ENCODE assay signal across 8 mouse cellular contexts in the genomic region with DNA sequence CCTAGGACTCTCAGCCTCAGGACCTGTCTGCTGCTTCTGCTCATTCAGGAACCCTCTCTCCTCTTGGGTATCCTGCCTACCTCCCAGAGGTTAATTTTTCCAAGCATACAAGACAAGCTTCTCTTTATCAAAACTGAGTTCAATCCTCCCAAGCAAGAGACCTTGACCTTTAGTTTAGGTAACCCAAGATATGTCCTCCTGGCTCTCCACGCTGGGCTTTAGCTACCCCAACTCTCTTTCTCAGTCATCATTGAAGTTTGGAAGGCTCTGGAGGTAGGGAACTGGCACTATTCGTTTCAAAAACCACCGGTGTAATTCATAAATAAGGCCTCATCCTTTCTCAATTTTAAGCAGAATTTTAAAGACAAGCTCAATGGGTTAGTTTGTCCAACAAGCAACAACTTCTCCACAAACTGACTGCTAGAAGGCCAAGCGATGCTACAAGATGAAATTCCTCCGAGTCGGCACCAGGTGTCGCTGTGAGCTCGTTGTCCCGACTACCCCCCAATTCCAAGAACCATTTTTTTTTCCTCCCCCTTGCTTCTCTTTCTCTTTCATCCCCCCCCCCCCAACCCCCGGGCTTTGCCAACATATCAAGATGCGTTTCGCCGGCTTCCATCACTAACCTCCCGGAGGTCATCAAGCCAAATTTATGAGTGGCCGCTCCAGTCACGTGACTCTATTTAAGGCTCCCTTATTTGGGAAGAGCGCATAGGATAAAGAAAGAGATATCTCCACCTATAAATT. TPM values are rescaled to one million over a fixed set of nuclear protein-coding genes. Genes with fewer than 3 reads are reported as not detected.
A peak's percentile ranks its signal among the peaks of the same experiment; 100 is the strongest.
DNase-seq lines count a peak whose midpoint lies in the region; ATAC-seq and TF ChIP-seq lines count a peak whose summit lies in the region.

No protein-coding gene starts in this region.

- peak; percentile 50 for DNase-seq in gastrocnemius, adult 18-20 months (ENCODE audit: low spot score)
- no peak for DNase-seq in gastrocnemius, postnatal 14 days
- DNase-seq in hindbrain, embryonic 10.5 days (ENCODE audit: low spot score) = peak; percentile 54
- DNase-seq in naive thymus-derived CD4-positive, alpha-beta T cell, adult 2 months (ENCODE audit: low read depth) = peak; percentile 42
- no peak for DNase-seq in frontal cortex, postnatal 25 days (ENCODE audit: low spot score in 2 of 2)

- ATAC-seq in common myeloid progenitor, adult 5-6 weeks (replicated peaks; ENCODE audit: low read depth, poor library complexity, severe bottlenecking) = peak; percentile 61
- no peak for ATAC-seq in limb, embryonic 15.5 days (ENCODE audit: insufficient number of reproducible peaks, low FRiP score, low TSS enrichment, low read depth)

- intact Hi-C loops in gastrocnemius, postnatal 14 days (cut with DNase I; ENCODE audit: low total_unique reads) = loop anchor here (5.0 kb wide), 1 partner anchor 154 kb away; a partner anchor contains a TSS

- H3K4me3 ChIP-seq in ES-Bruce4 (ENCODE audit: low read depth, low read length) = peak overlapping the region; percentile 34; the same call in 1 of the 2 replicates
- no peak overlapping the region for H3K4me3 ChIP-seq in hindbrain, embryonic 10.5 days
- H3K4me3 ChIP-seq in limb, embryonic 15.5 days = peak overlapping the region; percentile 36

- H3K9me3 ChIP-seq in ES-Bruce4 (replicated peaks; ENCODE audit: control insufficient read depth, insufficient read depth, low read length, poor library complexity, severe bottlenecking) = no peaks in the 10 kb centered on the region
- no peaks in the 10 kb centered on the region for H3K9me3 ChIP-seq in hindbrain, embryonic 10.5 days
- H3K9me3 ChIP-seq in limb, embryonic 15.5 days = no peaks in the 10 kb centered on the region

- WGBS in hindbrain, embryonic 10.5 days = 3% methylated on average over 17 of the region's 17 CpGs
- 5% methylated on average over 17 of the region's 17 CpGs for WGBS in limb, embryonic 15.5 days

- no peaks in the 10 kb centered on the region for H3K36me3 ChIP-seq in ES-Bruce4 (ENCODE audit: control insufficient read depth, insufficient read depth, low read length, poor library complexity, severe bottlenecking)
- H3K36me3 ChIP-seq in hindbrain, embryonic 10.5 days = no peaks in the 10 kb centered on the region
- no peaks in the 10 kb centered on the region for H3K36me3 ChIP-seq in limb, embryonic 15.5 days

- TF ChIP-seq POLR2A in ES-Bruce4 (IDR thresholded peaks at IDR 0.05; ENCODE audit: insufficient read depth, low read length) = no peak

- peak overlapping the region; percentile 69 for H3K4me2 ChIP-seq in limb, embryonic 15.5 days

- no peak overlapping the region for H3K27ac ChIP-seq in ES-Bruce4 (ENCODE audit: insufficient read depth, low read length)
- no peak overlapping the region for H3K27ac ChIP-seq in hindbrain, embryonic 10.5 days
- no peak overlapping the region for H3K27ac ChIP-seq in limb, embryonic 15.5 days

- TF ChIP-seq CTCF in ES-Bruce4 (IDR thresholded peaks at IDR 0.05; ENCODE audit: low read depth, low read length) = peak; percentile 85

- TF ChIP-seq EP300 in ES-Bruce4 (IDR thresholded peaks at IDR 0.05; ENCODE audit: insufficient read depth, low read depth, low read length) = no peak

- H3K4me1 ChIP-seq in ES-Bruce4 (ENCODE audit: control insufficient read depth, insufficient read depth, low read length) = peaks cover 8% of the 10 kb centered on the region
- H3K4me1 ChIP-seq in hindbrain, embryonic 10.5 days (replicated peaks) = peaks cover 5% of the 10 kb centered on the region; the same call in 1 of the 2 replicates
- peaks cover 50% of the 10 kb centered on the region for H3K4me1 ChIP-seq in limb, embryonic 15.5 days

- H3K27me3 ChIP-seq in ES-Bruce4 (ENCODE audit: control insufficient read depth, insufficient read depth, low read length, poor library complexity, severe bottlenecking) = peaks cover 68% of the 10 kb centered on the region
- H3K27me3 ChIP-seq in hindbrain, embryonic 10.5 days (ENCODE audit: insufficient read depth, poor library complexity, severe bottlenecking) = peaks cover 100% of the 10 kb centered on the region
- H3K27me3 ChIP-seq in limb, embryonic 15.5 days = peaks cover 97% of the 10 kb centered on the region

- peak overlapping the region; percentile 36; the same call in 1 of the 2 replicates for H3K9ac ChIP-seq in ES-Bruce4 (ENCODE audit: low read depth, poor library complexity, severe bottlenecking)
- no peak overlapping the region for H3K9ac ChIP-seq in limb, embryonic 15.5 days

RNA-seq across cellular contexts. Expression of a gene that starts 5.3 kb away (rescaled TPM):
- 1 to 10 TPM; 3.8 to 5.3 TPM for total RNA-seq in gastrocnemius, adult 18-20 months (2021)
- total RNA-seq in gastrocnemius, postnatal 14 days (2021) = 1 to 10 TPM; 3.8 to 5.0 TPM
- 0.56 and 0.99 TPM in 2 replicates for polyA plus RNA-seq in ES-Bruce4 (2011; ENCODE audit: insufficient read depth, insufficient read length, low read depth, missing spikeins)
- not detected in 2 replicates for total RNA-seq in common myeloid progenitor, adult 5-6 weeks (2017)
- 1.5 and 29.6 TPM in 2 replicates for polyA plus RNA-seq in hindbrain, embryonic 10.5 days (2016; fragmentation: Nextera tagmentation; extraction: Ambion mirVana)
- 1.7 and 2.7 TPM in 2 replicates for polyA plus RNA-seq in limb, embryonic 15.5 days (2015; fragmentation: Nextera tagmentation; extraction: Ambion mirVana)

RNA-seq across cellular contexts. Expression of a gene that starts 15.4 kb away (rescaled TPM):
- total RNA-seq in gastrocnemius, adult 18-20 months (2021) = 1 to 10 TPM; 5.3 to 5.8 TPM
- total RNA-seq in gastrocnemius, postnatal 14 days (2021) = 1 to 10 TPM; 5.2 to 5.9 TPM
- polyA plus RNA-seq in ES-Bruce4 (2011; ENCODE audit: insufficient read depth, insufficient read length, low read depth, missing spikeins) = 1.3 TPM in 1 of 2 replicates, not detected in the other
- not detected in 2 replicates for total RNA-seq in common myeloid progenitor, adult 5-6 weeks (2017)
- polyA plus RNA-seq in hindbrain, embryonic 10.5 days (2016; fragmentation: Nextera tagmentation; extraction: Ambion mirVana) = not detected in 2 replicates
- 1.7 and 2.3 TPM in 2 replicates for polyA plus RNA-seq in limb, embryonic 15.5 days (2015; fragmentation: Nextera tagmentation; extraction: Ambion mirVana)

RNA-seq across cellular contexts. Expression of a gene that starts 23.0 kb away (rescaled TPM):
- 1 to 10 TPM; 1.3 to 1.9 TPM for total RNA-seq in gastrocnemius, adult 18-20 months (2021)
- 1 to 10 TPM; 1.1 to 1.2 TPM for total RNA-seq in gastrocnemius, postnatal 14 days (2021)
- 0.40 and 0.45 TPM in 2 replicates for polyA plus RNA-seq in ES-Bruce4 (2011; ENCODE audit: insufficient read depth, insufficient read length, low read depth, missing spikeins)
- total RNA-seq in common myeloid progenitor, adult 5-6 weeks (2017) = not detected in 2 replicates
- not detected in 2 replicates for polyA plus RNA-seq in hindbrain, embryonic 10.5 days (2016; fragmentation: Nextera tagmentation; extraction: Ambion mirVana)
- 1.5 and 3.0 TPM in 2 replicates for polyA plus RNA-seq in limb, embryonic 15.5 days (2015; fragmentation: Nextera tagmentation; extraction: Ambion mirVana)

RNA-seq across cellular contexts. Expression of a gene that starts 37.2 kb away (rescaled TPM):
- 1 to 10 TPM; 6.8 to 7.4 TPM for total RNA-seq in gastrocnemius, adult 18-20 months (2021)
- 1 to 10 TPM; 5.7 to 5.8 TPM for total RNA-seq in gastrocnemius, postnatal 14 days (2021)
- not detected in 2 replicates for polyA plus RNA-seq in ES-Bruce4 (2011; ENCODE audit: insufficient read depth, insufficient read length, low read depth, missing spikeins)
- not detected in 2 replicates for total RNA-seq in common myeloid progenitor, adult 5-6 weeks (2017)
- not detected in 2 replicates for polyA plus RNA-seq in hindbrain, embryonic 10.5 days (2016; fragmentation: Nextera tagmentation; extraction: Ambion mirVana)
- 0.93 and 1.3 TPM in 2 replicates for polyA plus RNA-seq in limb, embryonic 15.5 days (2015; fragmentation: Nextera tagmentation; extraction: Ambion mirVana)

RNA-seq across cellular contexts. Expression of a gene that starts 46.2 kb away (rescaled TPM):
- 1 to 10 TPM; 1.5 to 2.1 TPM for total RNA-seq in gastrocnemius, adult 18-20 months (2021)
- 1 to 10 TPM; 1.4 to 1.8 TPM for total RNA-seq in gastrocnemius, postnatal 14 days (2021)
- polyA plus RNA-seq in ES-Bruce4 (2011; ENCODE audit: insufficient read depth, insufficient read length, low read depth, missing spikeins) = not detected in 2 replicates
- total RNA-seq in common myeloid progenitor, adult 5-6 weeks (2017) = not detected in 2 replicates
- 0.37 and 10.8 TPM in 2 replicates for polyA plus RNA-seq in hindbrain, embryonic 10.5 days (2016; fragmentation: Nextera tagmentation; extraction: Ambion mirVana)
- 2.3 TPM in 2 replicates for polyA plus RNA-seq in limb, embryonic 15.5 days (2015; fragmentation: Nextera tagmentation; extraction: Ambion mirVana)

Comparison
In these comparisons a context has a peak if more than half of its experiments do, and no peak if none do; other contexts are left out.
1. DNase-seq: peak in gastrocnemius, adult 18-20 months (single experiment), hindbrain, embryonic 10.5 days (single experiment) and naive thymus-derived CD4-positive, alpha-beta T cell, adult 2 months (single experiment); none in gastrocnemius, postnatal 14 days (single experiment) and frontal cortex, postnatal 25 days (0 of 2).